ENCODE assay signal across 8 mouse cellular contexts in the genomic region with DNA sequence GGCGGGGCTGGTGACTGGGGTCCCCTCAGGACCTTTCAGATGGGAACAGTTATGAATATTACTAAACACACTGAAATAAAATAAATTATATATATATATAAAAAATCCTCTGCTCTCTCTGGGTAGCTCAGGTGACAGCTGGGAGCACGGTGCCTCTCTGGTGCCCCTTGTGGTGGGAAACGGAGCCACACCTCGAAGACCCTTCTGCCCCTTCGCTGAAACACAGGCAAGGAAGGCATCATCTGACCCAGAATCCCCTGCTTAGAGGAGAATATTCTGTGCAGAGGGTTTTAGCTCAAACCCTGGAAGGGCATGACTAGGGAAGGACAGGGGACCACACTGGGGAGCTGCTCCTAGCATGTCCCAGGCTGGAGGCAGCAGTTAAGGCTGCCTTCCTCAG.
DNase-seq lines count a peak whose midpoint lies in the region; ATAC-seq and TF ChIP-seq lines count a peak whose summit lies in the region.

No protein-coding gene starts in this region.

- ATAC-seq in CD4-positive, CD25-positive, alpha-beta regulatory T cell, adult 4 months, result no peak
- ATAC-seq in lung, postnatal 0 days, result no peak

- no peaks in the 10 kb centered on the region for H3K36me3 ChIP-seq in lung, postnatal 0 days (ENCODE audit: insufficient read depth, low read length)

- H3K4me1 ChIP-seq in lung, postnatal 0 days (ENCODE audit: insufficient read depth, low read depth, low read length), result no peaks in the 10 kb centered on the region

- 12% methylated on average over 5 of the region's 5 CpGs for WGBS in lung, postnatal 0 days

- DNase-seq in CD4-positive, CD25-positive, alpha-beta regulatory T cell, adult 2 months (ENCODE audit: low read depth, low spot score), result peak; percentile 62
- DNase-seq in left cerebral cortex, postnatal 4 days, result peak; percentile 53
- DNase-seq in left cerebral cortex, postnatal 36 days (ENCODE audit: low spot score in 2 of 2), result no peak
- peak; percentile 37 for DNase-seq in embryo, embryonic 11.5 days (ENCODE audit: low read depth, low spot score)
- DNase-seq in lung, postnatal 0 days (ENCODE audit: low spot score), result peak; percentile 19
- DNase-seq in thymus, postnatal 36 days, result peak; percentile 26 to 42
- DNase-seq in left cerebral cortex, adult 18-20 months (ENCODE audit: low spot score in 2 of 2), result no peak

- no peak for TF ChIP-seq EP300 in lung, postnatal 0 days (IDR thresholded peaks at IDR 0.05)

- no peaks in the 10 kb centered on the region for H3K9me3 ChIP-seq in lung, postnatal 0 days (ENCODE audit: low read length)

- TF ChIP-seq CTCF in lung, postnatal 0 days (IDR thresholded peaks at IDR 0.05), result peak; percentile 69

- intact Hi-C loops in left cerebral cortex, postnatal 4 days (cut with DNase I), result no loop called here
- intact Hi-C loops in left cerebral cortex, postnatal 36 days (cut with DNase I), result no loop called here

- H3K4me2 ChIP-seq in lung, postnatal 0 days (replicated peaks; ENCODE audit: low read depth, low read length), result no peak overlapping the region

- no peaks in the 10 kb centered on the region for H3K27me3 ChIP-seq in lung, postnatal 0 days (replicated peaks; ENCODE audit: insufficient read depth, low read length)

- H3K9ac ChIP-seq in lung, postnatal 0 days (replicated peaks; ENCODE audit: low read depth), result no peak overlapping the region

- no peak overlapping the region for H3K4me3 ChIP-seq in lung, postnatal 0 days (ENCODE audit: low read depth, low read length)

- H3K27ac ChIP-seq in lung, postnatal 0 days (ENCODE audit: low read length), result no peak overlapping the region

Comparison
In these comparisons a context has a peak if more than half of its experiments do, and no peak if none do; other contexts are left out.
1. DNase-seq: peak in CD4-positive, CD25-positive, alpha-beta regulatory T cell, adult 2 months (single experiment), left cerebral cortex, postnatal 4 days (single experiment), embryo, embryonic 11.5 days (single experiment), lung, postnatal 0 days (single experiment) and thymus, postnatal 36 days (2 of 2); none in left cerebral cortex, postnatal 36 days (0 of 2) and left cerebral cortex, adult 18-20 months (0 of 2).